Mouse (Mus musculus) kidney, adult 9 months (tissue): ENCODE measurements around the gene Pcid2.
"Not testable (repeated sequence)": the region's sequence is repeated elsewhere in the genome, so short reads cannot be mapped to it uniquely, and the experiment has no call there.

Experiments
- DNase-seq: peaks from one replicate; pipeline ENCODE4 v3.0.0; 2022

Gene Pcid2

DNA sequence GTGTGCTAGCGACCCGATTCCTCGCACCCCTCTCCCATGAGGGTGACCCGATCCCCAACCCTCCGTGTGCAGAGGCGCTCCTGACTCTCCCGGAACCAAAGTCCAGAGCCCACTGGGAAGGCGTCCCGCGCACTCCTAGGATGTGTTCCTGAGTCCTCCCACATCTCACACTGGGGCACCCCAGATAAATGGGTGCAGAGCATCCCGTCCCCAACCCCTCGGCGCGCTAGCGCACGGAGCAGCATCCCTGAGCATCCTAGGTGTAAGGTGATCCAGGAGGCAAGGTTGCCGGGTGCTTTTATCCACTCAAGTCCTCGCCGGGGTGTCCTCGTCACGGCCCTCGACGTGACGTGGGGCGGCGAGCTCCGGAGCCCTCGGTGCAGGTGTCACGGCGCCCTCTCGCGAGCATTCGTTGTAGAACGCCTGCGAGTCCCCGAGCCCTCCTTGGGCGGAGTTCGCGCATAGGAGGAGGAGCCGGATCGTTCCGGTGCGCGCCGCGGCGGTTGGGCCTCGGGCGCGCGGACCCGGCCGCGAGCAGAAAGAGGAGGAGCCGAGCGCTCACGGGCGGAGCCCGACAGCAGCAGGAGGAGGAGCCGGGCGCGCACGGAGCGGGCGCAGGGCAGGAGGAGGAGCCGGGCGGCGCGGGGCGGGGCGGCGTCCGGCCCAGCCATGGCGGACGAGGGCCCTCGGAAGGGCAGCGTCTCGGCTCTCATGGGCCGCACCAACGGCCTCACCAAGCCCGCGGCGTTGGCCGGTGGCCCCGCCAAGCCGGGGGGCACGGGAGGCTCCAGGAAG, at the start of gene Pcid2, which contains the start of gene Cul4a:
Gene Pcid2, minus strand, starts transcription at position 373 of the 795 bp plus-strand sequence.
Gene Cul4a, plus strand, starts transcription at position 535 of the 795 bp plus-strand sequence.
- peak; percentile 97 for DNase-seq

DNA sequence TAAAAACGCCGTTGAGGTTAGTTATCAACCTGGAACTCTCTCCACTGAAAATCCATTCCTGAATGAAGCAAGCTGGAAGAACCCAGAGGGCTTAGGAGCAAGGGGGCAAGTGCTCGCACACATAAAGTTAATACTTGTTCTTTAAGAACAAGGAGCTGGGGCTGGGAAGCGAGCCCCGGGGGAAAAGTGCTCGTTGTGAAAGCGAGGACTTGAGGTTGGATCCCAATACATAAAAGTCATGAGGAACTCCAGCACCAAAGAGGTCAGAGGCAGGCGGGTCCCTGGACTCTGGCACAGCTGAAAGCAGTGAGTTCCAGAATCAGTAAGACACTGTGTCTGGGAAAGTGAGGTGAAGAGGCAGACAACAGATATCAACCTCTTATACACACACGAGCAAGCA, 48.8 kb upstream of the Pcid2 start:
- DNase-seq: no peak

DNA sequence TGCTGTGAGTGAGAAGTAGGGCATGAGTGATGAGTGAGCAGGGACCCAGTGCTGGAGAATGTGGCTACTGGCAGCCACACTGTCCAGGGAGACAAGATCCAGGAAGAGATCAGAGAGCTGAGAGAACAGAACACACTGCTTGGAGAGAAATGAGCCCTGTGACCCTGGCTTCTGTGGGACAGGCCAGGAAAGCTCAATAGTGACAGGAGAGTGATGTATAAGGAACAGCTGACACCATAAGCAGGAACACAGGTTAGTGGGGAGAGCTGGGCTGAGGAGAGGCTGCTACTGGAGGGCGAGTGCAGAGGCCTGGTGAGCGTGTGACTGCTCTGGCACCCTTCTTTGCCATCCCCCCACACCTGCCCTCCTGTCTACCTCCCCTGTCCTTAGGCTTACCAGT, 45.7 kb upstream of the Pcid2 start:
- no peak for DNase-seq

DNA sequence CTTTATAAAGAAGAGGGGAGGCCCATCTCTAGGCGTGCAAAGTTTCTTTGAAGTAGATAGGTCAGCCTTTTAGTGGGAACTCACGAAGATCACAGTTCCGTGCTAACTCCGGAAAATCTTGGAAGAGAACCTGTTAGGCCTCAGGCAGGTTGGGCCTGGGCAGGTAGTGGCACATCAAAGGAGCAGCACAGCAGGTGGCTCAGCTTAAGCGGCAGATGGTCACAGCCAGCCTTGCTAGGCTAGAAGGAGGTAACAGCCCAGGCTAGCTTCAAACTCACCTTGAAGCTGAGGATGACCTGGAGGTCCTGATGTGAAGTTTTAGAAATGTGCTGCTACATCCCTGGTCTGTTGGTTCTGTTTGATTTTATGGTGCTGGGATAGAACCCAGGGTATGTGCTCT, 44.6 kb upstream of the Pcid2 start:
- DNase-seq: no peak

DNA sequence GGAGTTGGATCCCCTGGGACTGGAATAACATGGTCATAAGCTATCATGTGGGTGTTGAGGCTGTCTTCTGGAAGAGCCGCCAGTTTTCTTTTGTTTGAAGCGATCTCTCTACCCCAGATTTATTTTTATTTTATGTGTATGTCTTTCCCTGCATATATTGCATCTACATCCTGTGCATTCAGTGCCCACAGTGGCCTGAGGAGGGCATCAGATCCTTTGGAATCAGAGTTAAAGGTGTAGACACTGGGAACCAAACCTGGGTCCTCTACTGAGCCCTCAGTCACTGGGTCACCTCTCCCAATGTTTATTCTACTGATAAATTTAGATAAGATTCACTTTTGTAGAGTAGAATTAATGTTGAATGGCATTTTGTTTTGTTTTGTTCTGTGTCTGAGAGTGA, 44.0 kb upstream of the Pcid2 start:
- no peak for DNase-seq

DNA sequence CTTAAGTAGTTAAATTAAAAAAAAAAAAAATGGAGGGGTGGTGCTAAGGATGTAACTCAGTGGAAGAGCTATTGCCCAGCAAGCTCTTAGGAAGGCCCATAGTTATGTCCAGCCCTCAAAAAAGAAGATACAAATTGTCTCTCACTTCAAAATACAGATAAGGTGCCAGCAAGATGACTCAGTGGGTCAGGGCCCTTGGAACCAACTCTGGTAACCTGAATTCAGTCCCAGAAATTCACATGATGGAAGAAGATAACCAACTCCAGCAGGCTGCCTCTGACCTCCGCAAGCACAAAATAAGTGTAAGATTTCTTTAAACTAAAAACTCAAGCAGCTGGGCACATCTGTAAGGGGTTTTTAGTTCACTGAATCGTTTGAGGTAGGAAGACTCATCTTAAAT, 43.2 kb upstream of the Pcid2 start:
- no peak for DNase-seq

DNA sequence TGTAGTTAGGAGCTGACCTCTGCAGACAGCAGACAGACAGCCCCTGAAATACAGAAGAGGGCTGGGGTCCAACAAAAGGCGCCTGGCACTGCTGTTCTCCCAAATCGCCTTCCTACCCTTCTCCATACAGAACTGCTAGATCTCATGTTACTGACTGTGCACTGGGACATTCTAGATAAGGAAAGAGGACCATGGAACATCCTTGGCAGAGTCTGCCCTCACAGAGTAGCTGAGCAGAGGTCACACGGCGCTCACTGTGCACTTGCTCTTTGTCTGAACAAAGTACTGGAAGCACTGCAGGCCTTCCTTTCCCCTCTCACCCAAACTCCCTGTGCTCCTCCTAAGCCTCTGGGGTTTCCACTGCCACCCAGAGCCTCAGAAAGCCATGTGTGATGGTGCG, 36.4 kb upstream of the Pcid2 start:
- DNase-seq: no peak

DNA sequence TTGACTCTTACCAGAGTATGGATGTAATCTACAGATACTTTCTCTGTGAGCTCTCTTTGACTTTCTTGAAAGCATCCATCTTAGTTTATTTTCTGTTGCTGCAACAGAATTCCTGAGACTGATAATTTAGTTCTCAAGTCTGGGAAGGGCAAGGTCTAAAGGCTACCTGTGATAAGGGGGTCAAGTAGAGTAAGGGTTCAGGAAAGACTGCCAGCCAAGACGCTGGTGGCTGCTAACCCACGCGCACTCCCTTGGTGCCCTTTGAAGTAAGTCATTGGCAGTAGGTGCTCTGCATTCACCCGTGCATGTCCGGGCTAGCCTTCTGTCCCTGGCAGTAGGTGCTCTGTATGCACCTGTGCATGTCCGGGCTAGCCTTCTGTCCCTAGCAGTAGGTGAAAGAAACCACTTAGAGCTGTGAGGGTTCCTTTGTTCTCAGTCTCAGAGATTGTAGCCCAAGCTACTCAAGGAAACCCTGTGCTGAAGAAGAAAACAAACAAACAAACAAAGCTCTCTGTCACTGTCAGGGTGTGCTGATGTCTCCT, 34.5 kb upstream of the Pcid2 start:
- DNase-seq: no peak

DNA sequence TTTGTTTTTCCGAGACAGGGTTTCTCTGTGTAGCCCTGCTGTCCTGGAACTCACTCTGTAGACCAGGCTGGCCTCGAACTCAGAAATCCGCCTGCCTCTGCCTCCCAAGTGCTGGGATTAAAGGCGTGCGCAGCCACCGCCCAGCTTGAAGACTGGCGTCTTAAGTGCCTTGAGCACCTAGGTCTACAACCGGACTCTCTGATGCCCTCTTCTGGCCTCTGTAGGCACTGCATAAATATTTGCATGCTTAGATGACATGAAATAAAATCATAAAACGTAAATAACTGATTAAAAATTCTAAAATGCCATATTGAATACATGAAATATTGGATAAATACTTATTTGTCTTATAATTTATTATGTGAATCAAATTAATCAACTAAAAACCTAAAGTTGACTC, 27.0 kb upstream of the Pcid2 start:
- peak; percentile 71 for DNase-seq

DNA sequence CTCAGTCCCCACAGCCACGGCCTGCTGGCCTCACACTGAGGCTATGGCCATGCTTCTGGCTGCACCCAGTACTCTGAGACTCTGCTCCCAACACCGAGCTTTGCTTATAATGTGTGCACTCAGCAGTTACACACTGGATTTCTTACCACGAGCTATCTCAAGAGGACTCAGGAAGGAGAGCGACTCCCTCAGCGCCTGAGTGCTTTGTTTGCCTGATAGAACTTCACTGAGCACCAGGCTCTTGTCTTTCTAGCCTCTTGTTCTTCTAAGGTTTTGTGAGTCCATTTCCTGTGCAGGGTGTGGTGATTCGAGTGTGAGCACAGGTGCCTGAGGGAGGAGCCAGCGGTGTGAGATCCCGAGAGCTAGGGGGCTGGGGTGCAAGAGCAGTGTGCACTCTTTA, 19.6 kb upstream of the Pcid2 start:
- DNase-seq: no peak

DNA sequence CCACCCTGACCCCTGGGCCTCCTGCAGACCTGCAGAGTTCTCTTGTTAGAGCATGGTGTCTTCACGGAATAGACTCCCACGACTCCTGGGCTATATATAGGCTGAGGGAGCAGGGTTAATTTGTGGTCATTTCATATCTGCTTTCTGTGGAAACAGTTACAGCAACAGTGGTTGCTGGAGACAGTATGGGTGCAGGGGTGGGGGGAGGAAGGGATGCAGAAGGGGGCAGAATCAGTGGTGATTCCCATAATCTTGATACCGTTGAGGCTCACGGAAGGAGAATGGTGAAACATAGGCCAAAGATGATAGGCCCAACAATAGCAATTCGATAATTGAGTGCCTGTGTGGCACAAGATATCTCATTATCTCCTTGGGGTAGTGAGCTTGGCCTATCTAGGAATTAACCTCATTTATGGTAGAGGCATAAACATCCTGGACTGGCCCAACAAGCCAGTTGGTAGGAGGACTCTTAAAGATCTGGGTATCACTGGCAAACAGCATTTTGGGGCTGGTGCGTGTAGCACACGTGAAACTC, 17.7 kb upstream of the Pcid2 start:
- no peak for DNase-seq

DNA sequence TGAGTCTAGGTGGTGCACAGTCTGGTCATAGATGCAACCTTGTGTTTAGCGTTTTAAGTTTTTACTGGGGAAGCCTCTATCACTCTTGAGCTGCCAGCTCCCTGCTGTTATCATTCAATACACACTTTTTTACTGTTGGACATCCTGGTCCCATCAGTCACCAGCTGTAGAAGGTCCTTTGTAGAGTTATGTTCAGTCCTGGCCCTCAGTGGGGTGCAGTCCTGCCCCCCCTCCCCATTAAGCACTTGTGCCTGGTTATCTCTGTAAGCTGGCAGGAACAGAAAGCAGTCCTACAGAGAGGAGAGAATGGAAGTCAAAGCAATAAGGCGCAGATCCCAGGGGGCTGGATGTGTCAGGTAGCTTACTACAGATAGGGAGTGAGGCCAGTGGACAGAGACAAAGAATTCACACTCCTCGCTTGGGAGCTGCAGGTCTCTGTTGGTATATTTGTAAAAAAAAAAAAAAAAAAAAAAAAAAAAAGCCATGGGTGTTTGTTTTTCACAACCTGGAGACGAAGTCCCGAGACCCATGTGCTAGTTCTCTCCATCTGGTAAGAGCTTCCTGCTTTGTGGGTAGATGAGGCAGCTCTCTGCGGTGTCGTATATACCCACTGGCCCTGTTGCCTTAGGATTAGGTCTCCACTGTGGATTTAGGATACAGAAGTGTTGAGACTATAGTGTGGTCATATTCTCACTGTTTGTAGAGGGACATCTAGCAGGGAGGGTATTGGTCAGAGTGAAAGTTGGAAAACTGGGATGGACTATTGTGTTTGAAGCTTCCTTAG, 15.8 kb upstream of the Pcid2 start:
- DNase-seq: no peak

DNA sequence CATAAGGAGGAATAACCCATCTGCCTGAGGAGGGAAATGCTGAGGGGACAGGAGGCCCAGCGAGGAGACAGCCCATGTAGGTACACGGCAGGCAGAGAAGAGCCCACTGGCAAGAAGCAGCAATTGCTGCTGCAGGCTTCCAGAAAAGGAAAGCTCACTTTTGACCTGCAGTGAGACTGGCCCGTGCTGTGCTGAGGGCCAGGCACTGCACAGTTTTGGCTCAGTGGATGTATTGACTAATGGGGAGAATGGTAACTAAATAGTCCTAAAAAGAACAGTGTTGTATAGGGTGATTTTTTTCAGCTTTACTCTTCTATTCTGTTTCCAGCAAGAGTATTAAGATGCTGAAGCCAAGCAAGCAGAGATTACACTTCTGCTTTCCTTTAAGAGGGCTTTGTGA, 13.3 kb upstream of the Pcid2 start:
- no peak for DNase-seq

DNA sequence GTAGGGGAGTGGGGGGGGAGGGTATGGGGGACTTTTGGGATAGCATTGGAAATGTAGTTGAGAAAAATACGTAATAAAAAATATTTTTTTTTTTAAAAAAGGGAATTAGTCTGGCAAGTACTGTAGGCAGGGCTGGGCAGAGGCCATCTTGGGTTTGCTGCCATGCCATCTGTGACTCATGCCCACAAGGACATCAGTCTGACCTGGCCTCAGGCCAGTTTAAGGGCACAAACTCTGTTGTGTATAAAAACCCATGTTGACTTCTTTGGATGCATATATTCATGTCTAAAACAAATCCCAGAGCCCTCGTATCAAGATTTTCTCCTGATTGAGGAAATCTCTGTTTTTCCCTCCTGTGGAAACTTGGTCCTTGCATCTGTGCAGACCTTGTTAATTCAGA, 11.8 kb upstream of the Pcid2 start:
- no peak for DNase-seq

DNA sequence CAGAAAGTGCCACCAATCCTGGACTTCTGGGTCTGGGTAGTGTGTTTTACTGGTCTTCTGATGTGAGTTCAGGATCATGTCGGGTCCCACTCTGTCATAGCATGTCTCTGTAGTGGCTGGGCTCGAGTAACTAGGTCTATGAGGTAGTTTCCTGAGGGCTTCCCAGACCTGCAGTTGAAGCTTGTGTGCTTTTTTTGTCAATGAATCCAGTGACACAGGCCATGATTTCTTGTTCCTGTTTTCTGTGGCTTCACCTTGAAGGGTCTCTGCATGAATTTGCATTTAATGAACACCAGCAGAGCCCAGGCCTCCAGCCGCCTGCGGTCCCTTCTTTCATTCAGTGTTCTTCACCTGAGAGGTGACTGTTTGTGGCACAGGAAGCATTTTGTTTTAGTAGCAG, 8.0 kb upstream of the Pcid2 start:
- no peak for DNase-seq

DNA sequence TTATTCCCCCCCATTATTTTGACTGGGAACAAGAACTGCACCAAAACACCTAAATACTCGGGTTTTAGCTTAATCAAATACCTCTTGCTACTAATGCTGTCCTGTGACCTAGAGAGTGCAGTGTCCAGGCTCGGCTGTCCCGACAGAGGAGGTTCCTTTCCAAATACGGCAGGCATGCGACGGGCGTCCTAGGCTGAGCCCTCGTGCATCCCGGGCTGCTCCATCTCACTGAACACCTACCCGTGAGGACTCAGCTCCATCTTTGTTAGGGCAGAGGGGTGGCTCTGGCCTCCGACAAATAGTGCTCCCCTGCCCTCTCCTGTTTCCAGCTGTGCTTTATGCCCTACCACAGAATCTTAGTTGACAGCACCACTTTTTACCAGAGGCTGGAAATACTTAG, 6.7 kb upstream of the Pcid2 start:
- no peak for DNase-seq

DNA sequence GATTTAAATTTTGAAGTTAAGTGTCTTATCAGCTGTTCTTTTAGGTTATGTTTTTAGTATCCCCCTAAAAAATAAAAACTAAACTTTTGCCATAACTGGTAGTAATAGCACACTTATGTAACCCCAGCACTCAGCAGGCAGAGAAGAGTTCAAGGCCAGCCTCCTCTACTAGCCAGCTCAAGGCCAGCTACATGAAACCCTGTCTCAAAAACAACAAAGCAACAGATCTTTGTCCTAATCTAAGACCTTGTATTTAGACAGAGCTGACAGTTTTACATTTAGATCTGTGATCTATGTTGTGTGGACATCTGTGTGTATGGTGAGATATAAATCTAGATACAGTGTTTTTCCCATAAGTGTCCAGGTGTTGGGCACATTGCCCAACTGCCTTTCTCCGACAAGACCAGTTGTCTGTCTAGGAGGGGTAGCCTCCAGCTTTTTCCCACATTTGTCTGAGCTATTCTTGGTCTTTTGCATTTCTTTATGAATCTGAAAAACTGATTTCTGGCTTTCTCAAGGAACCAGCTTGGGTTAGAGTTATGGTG, 4.2 kb upstream of the Pcid2 start:
- DNase-seq: no peak

DNA sequence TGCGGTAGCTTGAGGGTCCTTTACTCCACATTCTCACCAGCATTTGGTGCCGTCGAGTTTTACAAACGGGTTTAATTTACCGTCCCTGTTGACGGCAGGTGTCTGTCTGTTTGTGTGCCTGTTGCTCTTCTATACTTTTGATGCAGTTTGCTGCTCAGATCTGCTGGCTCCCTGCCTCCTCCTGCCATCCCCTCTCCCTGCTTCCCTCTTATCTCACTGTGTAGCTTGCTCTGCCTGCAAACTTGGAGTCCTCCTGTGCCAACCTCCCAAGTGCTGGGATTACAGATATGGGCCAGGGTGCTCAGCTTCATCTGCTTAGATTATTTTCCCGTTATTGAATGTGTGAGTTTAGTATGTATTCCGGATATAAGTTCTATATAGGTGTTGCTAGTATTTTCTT, 3.7 kb upstream of the Pcid2 start:
- no peak for DNase-seq

DNA sequence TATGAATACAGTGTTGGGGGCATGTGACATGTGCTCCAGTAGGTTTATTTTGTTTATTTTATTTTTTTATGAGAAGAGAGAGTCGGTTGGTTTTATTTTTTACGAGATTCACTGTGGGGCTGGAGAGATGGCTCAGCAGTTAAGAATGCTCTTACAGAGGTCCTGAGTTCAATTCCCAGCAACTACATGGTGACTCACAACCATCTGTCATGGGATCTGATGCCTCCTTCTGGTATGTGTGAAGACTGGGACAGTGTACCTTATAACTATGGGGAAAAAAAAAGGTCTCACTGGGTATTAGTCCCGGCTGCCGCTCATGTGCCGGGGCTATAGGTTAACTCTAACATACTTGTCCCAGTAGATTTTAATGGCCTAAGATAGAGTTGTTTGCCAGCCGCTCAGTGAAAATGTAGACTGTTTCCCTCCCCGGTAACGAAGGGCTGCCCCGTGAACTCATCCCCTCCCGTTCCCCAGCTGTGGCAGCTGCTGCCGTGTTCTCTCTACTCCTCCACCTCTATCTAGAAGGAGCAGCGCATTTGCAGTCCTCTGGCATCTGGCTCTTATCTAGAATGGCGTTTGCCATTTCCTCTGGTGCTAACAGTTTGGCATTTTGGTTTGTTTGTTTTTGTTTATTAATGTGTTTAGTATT, 2.9 kb upstream of the Pcid2 start:
- no peak for DNase-seq

DNA sequence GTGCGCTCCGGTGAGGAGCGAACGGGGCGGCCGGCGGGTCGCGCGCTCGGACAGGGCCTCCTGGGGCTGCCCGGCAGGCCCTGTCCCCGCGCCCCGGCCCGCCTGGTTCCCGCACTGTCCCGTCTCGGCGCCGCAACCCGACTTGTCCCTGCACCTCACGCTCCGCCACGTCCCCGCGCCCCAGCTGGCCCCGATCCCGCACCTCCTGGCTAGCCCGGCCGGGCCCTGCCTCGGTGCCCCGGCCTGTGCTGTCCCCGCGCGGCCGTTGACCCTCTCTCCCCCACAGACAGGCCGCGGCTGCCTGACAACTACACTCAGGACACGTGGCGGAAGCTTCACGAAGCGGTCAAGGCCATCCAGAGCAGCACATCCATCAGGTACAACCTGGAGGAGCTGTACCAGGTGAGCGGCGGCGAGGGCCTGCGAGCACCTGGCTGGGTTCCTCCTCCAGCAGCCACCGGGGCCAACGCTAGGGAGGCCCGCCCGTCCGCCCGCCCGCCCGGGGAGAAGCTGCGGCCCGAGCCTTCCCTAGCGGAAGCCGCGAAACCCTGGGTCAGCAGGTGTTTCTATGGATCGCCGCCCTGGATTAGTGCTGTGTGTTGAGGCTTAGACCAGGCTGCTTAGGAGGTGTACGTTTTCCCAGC, 771 bp upstream of the Pcid2 start:
- DNase-seq: peak; percentile 70

DNA sequence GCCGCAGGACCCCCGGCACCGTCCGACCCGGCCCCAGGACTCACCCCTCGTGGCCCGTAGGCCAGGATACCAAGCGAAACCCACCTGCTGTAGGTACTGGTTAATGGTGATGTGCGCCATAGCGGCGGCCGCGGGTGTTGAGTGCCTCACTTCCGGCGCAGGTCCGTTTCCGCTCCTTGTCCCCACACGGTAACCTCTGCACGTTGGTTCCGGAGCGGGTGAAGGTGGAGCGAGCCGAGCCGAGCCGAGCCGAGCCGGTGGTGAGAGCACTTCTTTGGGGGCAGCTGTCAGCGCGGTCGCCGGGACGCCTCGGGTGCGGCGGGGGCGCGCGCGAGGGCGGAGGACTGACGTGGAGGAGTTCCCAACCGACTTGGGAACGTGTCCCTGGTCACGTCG, 570 bp downstream of the Pcid2 start:
- peak; percentile 89 for DNase-seq

DNA sequence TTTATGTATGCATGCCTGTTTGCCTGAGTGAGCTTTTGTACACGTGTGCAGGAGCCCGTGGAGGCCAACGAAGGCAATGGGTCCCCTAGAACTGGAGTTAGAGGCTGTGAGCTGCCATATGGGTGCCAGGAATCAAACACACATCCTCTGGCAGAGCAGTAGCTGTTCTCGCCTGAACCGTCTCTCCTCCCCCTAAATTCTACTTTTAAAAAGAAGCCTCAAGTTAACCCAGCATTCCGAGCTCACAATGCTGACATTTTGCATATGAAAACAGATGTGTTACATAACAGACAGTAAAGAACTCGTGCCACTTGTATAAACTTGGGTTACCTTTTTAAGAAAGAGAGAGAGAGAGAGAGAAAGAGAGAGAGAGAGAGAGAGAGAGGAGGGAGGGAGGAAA, 27.7 kb downstream of the Pcid2 start:
- DNase-seq: no peak

DNA sequence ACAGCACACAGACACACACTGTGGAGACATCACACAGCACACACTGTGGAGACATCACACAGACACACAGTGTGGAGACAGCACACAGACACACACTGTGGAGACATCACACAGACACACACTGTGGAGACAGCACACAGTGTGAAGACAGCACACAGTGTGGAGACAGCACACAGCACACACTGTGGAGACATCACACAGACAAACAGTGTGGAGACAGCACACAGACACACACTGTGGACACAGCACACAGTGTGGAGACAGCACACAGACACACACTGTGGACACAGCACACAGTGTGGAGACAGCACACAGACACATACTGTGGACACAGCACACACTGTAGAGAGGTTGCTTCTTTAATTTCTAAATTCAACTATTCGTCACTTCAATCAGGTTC, 29.7 kb downstream of the Pcid2 start:
- not testable (repeated sequence) for DNase-seq
